Mouse (Mus musculus) neural tube, embryonic 12.5 days (tissue): ENCODE results near the gene Rpl35. TPM values are rescaled to one million over a fixed set of nuclear protein-coding genes. Genes with fewer than 3 reads are reported as not detected.
A peak's percentile ranks its signal among the peaks of the same experiment; 100 is the strongest.
"Not testable (repeated sequence)": the region's sequence is repeated elsewhere in the genome, so short reads cannot be mapped to it uniquely, and the experiment has no call there.

Experiments used
- ATAC-seq: fragments of 200-750 bp; cut with Nextera tagmentation; 2 replicates; pipeline ENCODE4 v1.8.0; 2017; ENCODE audit warnings: low read depth, mild to moderate bottlenecking, moderate TSS enrichment, moderate library complexity; ENCODE audit not compliant: low FRiP score
- H3K27ac ChIP-seq: fragments of 300-500 bp; sonication (generic); 2 replicates; pipeline ENCODE4 v1.5.1; 2016
- H3K27me3 ChIP-seq: fragments of 300-500 bp; sonication (generic); replicated peaks from 2 replicates; pipeline ENCODE4 v1.6.1; 2016; ENCODE audit warnings: mild to moderate bottlenecking
- H3K36me3 ChIP-seq: fragments of 300-500 bp; sonication (generic); 2 replicates; pipeline ENCODE4 v1.6.1; 2016; ENCODE audit warnings: mild to moderate bottlenecking
- H3K4me1 ChIP-seq: fragments of 300-500 bp; sonication (generic); 2 replicates; pipeline ENCODE4 v1.6.1; 2016
- H3K4me2 ChIP-seq: fragments of 300-500 bp; sonication (generic); replicated peaks from 2 replicates; pipeline ENCODE4 v1.6.1; 2016; ENCODE audit warnings: mild to moderate bottlenecking
- H3K4me3 ChIP-seq: fragments of 300-500 bp; sonication (generic); 2 replicates; pipeline ENCODE4 v1.5.1; 2016
- H3K9ac ChIP-seq: fragments of 300-500 bp; sonication (generic); 2 replicates; pipeline ENCODE4 v1.6.1; 2016; ENCODE audit warnings: mild to moderate bottlenecking
- H3K9me3 ChIP-seq: fragments of 300-500 bp; sonication (generic); 2 replicates; pipeline ENCODE4 v1.6.1; 2016; ENCODE audit warnings: mild to moderate bottlenecking
- WGBS: fragments of 180-500 bp; shearing (Covaris S2); methylation state at CpG from one replicate; pipeline ENCODE4 v1.1.7; 2016; 5-methylcytosine and 5-hydroxymethylcytosine counted together
- polyA plus RNA-seq: library from polyadenylated mRNA; unstranded; fragments of >200 nt; fragmentation: Nextera tagmentation; extraction: Ambion mirVana; gene quantifications from 2 replicates; pipeline ENCODE4 v1.2.1, GENCODE M21; 2016

Rpl35 gene
- polyA plus RNA-seq: 887 and 959 TPM in 2 replicates

- Histone ChIP-seq H3K9ac (peak within 1 kb of the TSS; percentile 84), H3K4me3 (peak within 1 kb of the TSS; percentile 60), H3K27ac (peak within 1 kb of the TSS; percentile 72), H3K27me3 (no peaks in the 10 kb centered on the region), H3K4me1 (peaks cover 42% of the 10 kb centered on the region), H3K9me3 (no peaks in the 10 kb centered on the region), H3K4me2 (peak within 1 kb of the TSS; percentile 94), H3K36me3 (peaks cover 32% of the 10 kb centered on the region)
- no peak for ATAC-seq
- 12% methylated on average over 15 of the region's 15 CpGs for WGBS
Measured at GRCm38 (mm10) chr2:39005574-39006079, at the start of gene Rpl35. Gene Rpl35 (minus strand): TSS chr2:39005624.

GRCm38 (mm10) chr2:39048515-39048914, 43.1 kb upstream of the Rpl35 start:
- Histone ChIP-seq H3K27ac (no peak overlapping the region), H3K4me2 (no peak overlapping the region), H3K9me3 (no peaks in the 10 kb centered on the region), H3K27me3 (no peaks in the 10 kb centered on the region), H3K4me3 (no peak overlapping the region), H3K36me3 (peaks cover 68% of the 10 kb centered on the region), H3K9ac (no peak overlapping the region), H3K4me1 (no peaks in the 10 kb centered on the region)
- WGBS: 96% methylated on average over 1 of the region's 1 CpGs
- ATAC-seq: no peak

GRCm38 (mm10) chr2:39040215-39040614, 34.8 kb upstream of the Rpl35 start:
- Histone ChIP-seq H3K36me3 (peaks cover 58% of the 10 kb centered on the region), H3K4me2 (no peak overlapping the region), H3K4me1 (no peaks in the 10 kb centered on the region), H3K27ac (no peak overlapping the region), H3K27me3 (no peaks in the 10 kb centered on the region), H3K9ac (no peak overlapping the region), H3K9me3 (no peaks in the 10 kb centered on the region), H3K4me3 (no peak overlapping the region)
- ATAC-seq: no peak
- 97% methylated on average over 1 of the region's 1 CpGs for WGBS

- Histone ChIP-seq H3K27me3 (no peaks in the 10 kb centered on the region), H3K36me3 (peaks cover 77% of the 10 kb centered on the region), H3K9ac (no peak overlapping the region), H3K4me1 (no peaks in the 10 kb centered on the region), H3K4me2 (no peak overlapping the region), H3K9me3 (no peaks in the 10 kb centered on the region), H3K27ac (no peak overlapping the region), H3K4me3 (no peak overlapping the region)
- no peak for ATAC-seq
- 92% methylated on average over 1 of the region's 1 CpGs for WGBS
Measured at GRCm38 (mm10) chr2:39031611-39032010, 26.2 kb upstream of the Rpl35 start.

GRCm38 (mm10) chr2:39020004-39020403, 14.6 kb upstream of the Rpl35 start:
- no peak overlapping the region for H3K4me2 ChIP-seq
- H3K36me3 ChIP-seq: peaks cover 89% of the 10 kb centered on the region
- WGBS: 94% methylated on average over 1 of the region's 1 CpGs
- H3K27ac ChIP-seq: no peak overlapping the region
- no peaks in the 10 kb centered on the region for H3K27me3 ChIP-seq
- H3K9ac ChIP-seq: no peak overlapping the region
- H3K4me3 ChIP-seq: no peak overlapping the region
- H3K4me1 ChIP-seq: no peaks in the 10 kb centered on the region
- H3K9me3 ChIP-seq: no peaks in the 10 kb centered on the region
- ATAC-seq: no peak

GRCm38 (mm10) chr2:39016581-39016980, 11.2 kb upstream of the Rpl35 start:
- Histone ChIP-seq H3K36me3 (peaks cover 78% of the 10 kb centered on the region), H3K4me2 (no peak overlapping the region), H3K27ac (no peak overlapping the region), H3K9me3 (no peaks in the 10 kb centered on the region), H3K27me3 (no peaks in the 10 kb centered on the region), H3K4me3 (no peak overlapping the region), H3K4me1 (no peaks in the 10 kb centered on the region), H3K9ac (no peak overlapping the region)
- WGBS: 81% methylated on average over 3 of the region's 3 CpGs
- ATAC-seq: no peak

GRCm38 (mm10) chr2:39012768-39013279, 7.4 kb upstream of the Rpl35 start:
- Histone ChIP-seq H3K36me3 (peaks cover 46% of the 10 kb centered on the region), H3K27ac (no peak overlapping the region), H3K27me3 (no peaks in the 10 kb centered on the region), H3K4me1 (peaks cover 14% of the 10 kb centered on the region), H3K9ac (no peak overlapping the region), H3K4me3 (no peak overlapping the region), H3K4me2 (no peak overlapping the region), H3K9me3 (no peaks in the 10 kb centered on the region)
- no peak for ATAC-seq
- WGBS: 89% methylated on average over 7 of the region's 7 CpGs

GRCm38 (mm10) chr2:39011971-39012370, 6.5 kb upstream of the Rpl35 start:
- WGBS: 93% methylated on average over 3 of the region's 3 CpGs
- no peaks in the 10 kb centered on the region for H3K9me3 ChIP-seq
- H3K4me3 ChIP-seq: no peak overlapping the region
- no peak overlapping the region for H3K9ac ChIP-seq
- no peaks in the 10 kb centered on the region for H3K27me3 ChIP-seq
- peaks cover 38% of the 10 kb centered on the region for H3K36me3 ChIP-seq
- H3K27ac ChIP-seq: no peak overlapping the region
- H3K4me2 ChIP-seq: no peak overlapping the region
- no peak for ATAC-seq
- H3K4me1 ChIP-seq: peaks cover 18% of the 10 kb centered on the region

GRCm38 (mm10) chr2:39011264-39011663, 5.8 kb upstream of the Rpl35 start:
- H3K27ac ChIP-seq: no peak overlapping the region
- no peak overlapping the region for H3K4me2 ChIP-seq
- H3K27me3 ChIP-seq: no peaks in the 10 kb centered on the region
- H3K9me3 ChIP-seq: no peaks in the 10 kb centered on the region
- H3K9ac ChIP-seq: no peak overlapping the region
- H3K4me1 ChIP-seq: peaks cover 20% of the 10 kb centered on the region
- ATAC-seq: no peak
- no peak overlapping the region for H3K4me3 ChIP-seq
- H3K36me3 ChIP-seq: peaks cover 31% of the 10 kb centered on the region

- not testable (repeated sequence) for H3K9me3 ChIP-seq, ATAC-seq, H3K4me2 ChIP-seq, H3K27ac ChIP-seq, H3K27me3 ChIP-seq, H3K4me3 ChIP-seq, H3K9ac ChIP-seq
- 93% methylated on average over 5 of the region's 5 CpGs for WGBS
- H3K36me3 ChIP-seq: peaks cover 21% of the 10 kb centered on the region
- H3K4me1 ChIP-seq: peaks cover 27% of the 10 kb centered on the region
Measured at GRCm38 (mm10) chr2:39010144-39010543, 4.7 kb upstream of the Rpl35 start.

- peaks cover 30% of the 10 kb centered on the region for H3K4me1 ChIP-seq
- H3K4me2 ChIP-seq: peak overlapping the region; percentile 94
- H3K27ac ChIP-seq: no peak overlapping the region
- H3K36me3 ChIP-seq: peaks cover 12% of the 10 kb centered on the region; the same call in 1 of the 2 replicates
- no peak for ATAC-seq
- H3K9me3 ChIP-seq: no peaks in the 10 kb centered on the region
- no peaks in the 10 kb centered on the region for H3K27me3 ChIP-seq
- peak overlapping the region; percentile 80 for H3K9ac ChIP-seq
- WGBS: 26% methylated on average over 3 of the region's 3 CpGs
- H3K4me3 ChIP-seq: peak overlapping the region; percentile 88
Measured at GRCm38 (mm10) chr2:39008954-39009365, 3.5 kb upstream of the Rpl35 start.

GRCm38 (mm10) chr2:39008350-39008851, 3.0 kb upstream of the Rpl35 start:
- Histone ChIP-seq H3K36me3 (peaks cover 12% of the 10 kb centered on the region; the same call in 1 of the 2 replicates), H3K4me2 (peak overlapping the region; percentile 94), H3K9me3 (no peaks in the 10 kb centered on the region), H3K9ac (peak overlapping the region; percentile 80), H3K4me1 (peaks cover 35% of the 10 kb centered on the region), H3K27ac (peak overlapping the region; percentile 62; the same call in 1 of the 2 replicates), H3K4me3 (peak overlapping the region; percentile 88), H3K27me3 (no peaks in the 10 kb centered on the region)
- WGBS: under 1% methylated on average over 25 of the region's 25 CpGs
- ATAC-seq: peak; percentile 64

GRCm38 (mm10) chr2:39007865-39008264, 2.4 kb upstream of the Rpl35 start:
- Histone ChIP-seq H3K4me1 (peaks cover 39% of the 10 kb centered on the region), H3K36me3 (peaks cover 12% of the 10 kb centered on the region), H3K4me3 (peak overlapping the region; percentile 88), H3K9ac (peak overlapping the region; percentile 80), H3K9me3 (no peaks in the 10 kb centered on the region), H3K27ac (peak overlapping the region; percentile 78), H3K4me2 (peak overlapping the region; percentile 94), H3K27me3 (no peaks in the 10 kb centered on the region)
- under 1% methylated on average over 43 of the region's 44 CpGs for WGBS
- peak; percentile 86 for ATAC-seq
